Mouse (Mus musculus): ENCODE measurements around the gene Gm813. TPM values are rescaled to one million over a fixed set of nuclear protein-coding genes. Genes with fewer than 3 reads are reported as not detected.
A peak's percentile ranks its signal among the peaks of the same experiment; 100 is the strongest.
"Not testable (repeated sequence)": the region's sequence is repeated elsewhere in the genome, so short reads cannot be mapped to it uniquely, and the experiment has no call there.

The Gm813 gene
- total RNA-seq (2017), result not detected in 2 replicates

GRCm38 (mm10) chr16:58616878-58617277 is at the start of gene Gm813:
Gene Gm813 (minus strand): TSS chr16:58616978.
- ATAC-seq (ENCODE audit: extremely low read depth, insufficient number of reproducible peaks, low FRiP score, poor library complexity, severe bottlenecking), result no peak

GRCm38 (mm10) chr16:58665137-58665536 is 48.4 kb upstream of the Gm813 start:
- ATAC-seq (ENCODE audit: extremely low read depth, insufficient number of reproducible peaks, low FRiP score, poor library complexity, severe bottlenecking), result not testable (repeated sequence)

GRCm38 (mm10) chr16:58663816-58664215 is 47.0 kb upstream of the Gm813 start:
- ATAC-seq (ENCODE audit: extremely low read depth, insufficient number of reproducible peaks, low FRiP score, poor library complexity, severe bottlenecking), result no peak

GRCm38 (mm10) chr16:58663021-58663420 is 46.2 kb upstream of the Gm813 start:
- ATAC-seq (ENCODE audit: extremely low read depth, insufficient number of reproducible peaks, low FRiP score, poor library complexity, severe bottlenecking), result peak; percentile 76

- no peak for ATAC-seq (ENCODE audit: extremely low read depth, insufficient number of reproducible peaks, low FRiP score, poor library complexity, severe bottlenecking)
Measured at GRCm38 (mm10) chr16:58662287-58662791, 45.6 kb upstream of the Gm813 start.

- no peak for ATAC-seq (ENCODE audit: extremely low read depth, insufficient number of reproducible peaks, low FRiP score, poor library complexity, severe bottlenecking)
Measured at GRCm38 (mm10) chr16:58661826-58662225, 45.0 kb upstream of the Gm813 start.

GRCm38 (mm10) chr16:58658668-58659067 is 41.9 kb upstream of the Gm813 start:
- ATAC-seq (ENCODE audit: extremely low read depth, insufficient number of reproducible peaks, low FRiP score, poor library complexity, severe bottlenecking), result no peak

GRCm38 (mm10) chr16:58656526-58656925 is 39.7 kb upstream of the Gm813 start:
- ATAC-seq (ENCODE audit: extremely low read depth, insufficient number of reproducible peaks, low FRiP score, poor library complexity, severe bottlenecking), result no peak

GRCm38 (mm10) chr16:58655751-58656150 is 39.0 kb upstream of the Gm813 start:
- no peak for ATAC-seq (ENCODE audit: extremely low read depth, insufficient number of reproducible peaks, low FRiP score, poor library complexity, severe bottlenecking)

GRCm38 (mm10) chr16:58649979-58650378 is 33.2 kb upstream of the Gm813 start:
- no peak for ATAC-seq (ENCODE audit: extremely low read depth, insufficient number of reproducible peaks, low FRiP score, poor library complexity, severe bottlenecking)

- no peak for ATAC-seq (ENCODE audit: extremely low read depth, insufficient number of reproducible peaks, low FRiP score, poor library complexity, severe bottlenecking)
Measured at GRCm38 (mm10) chr16:58638689-58639175, 22.0 kb upstream of the Gm813 start, which contains the start of gene E330017A01Rik. Gene E330017A01Rik (minus strand): TSS chr16:58638739.

- ATAC-seq (ENCODE audit: extremely low read depth, insufficient number of reproducible peaks, low FRiP score, poor library complexity, severe bottlenecking), result no peak
Measured at GRCm38 (mm10) chr16:58638016-58638415, 21.2 kb upstream of the Gm813 start.

GRCm38 (mm10) chr16:58637448-58637847 is 20.7 kb upstream of the Gm813 start:
- no peak for ATAC-seq (ENCODE audit: extremely low read depth, insufficient number of reproducible peaks, low FRiP score, poor library complexity, severe bottlenecking)

- no peak for ATAC-seq (ENCODE audit: extremely low read depth, insufficient number of reproducible peaks, low FRiP score, poor library complexity, severe bottlenecking)
Measured at GRCm38 (mm10) chr16:58635866-58636265, 19.1 kb upstream of the Gm813 start.

GRCm38 (mm10) chr16:58629736-58630135 is 13.0 kb upstream of the Gm813 start:
- ATAC-seq (ENCODE audit: extremely low read depth, insufficient number of reproducible peaks, low FRiP score, poor library complexity, severe bottlenecking), result no peak

GRCm38 (mm10) chr16:58628968-58629367 is 12.2 kb upstream of the Gm813 start:
- no peak for ATAC-seq (ENCODE audit: extremely low read depth, insufficient number of reproducible peaks, low FRiP score, poor library complexity, severe bottlenecking)

GRCm38 (mm10) chr16:58628336-58628680 is 11.5 kb upstream of the Gm813 start:
- no peak for ATAC-seq (ENCODE audit: extremely low read depth, insufficient number of reproducible peaks, low FRiP score, poor library complexity, severe bottlenecking)

GRCm38 (mm10) chr16:58627597-58628335 is 11.0 kb upstream of the Gm813 start:
- no peak for ATAC-seq (ENCODE audit: extremely low read depth, insufficient number of reproducible peaks, low FRiP score, poor library complexity, severe bottlenecking)

- ATAC-seq (ENCODE audit: extremely low read depth, insufficient number of reproducible peaks, low FRiP score, poor library complexity, severe bottlenecking), result 0 out of 2 replicates have a peak, but pooled peaks have one; percentile 53
Measured at GRCm38 (mm10) chr16:58623944-58624343, 7.2 kb upstream of the Gm813 start.

- ATAC-seq (ENCODE audit: extremely low read depth, insufficient number of reproducible peaks, low FRiP score, poor library complexity, severe bottlenecking), result no peak
Measured at GRCm38 (mm10) chr16:58623114-58623513, 6.3 kb upstream of the Gm813 start.
